ENCODE assay signal across 13 mouse cellular contexts in genomic region chr16:85721968-85722367, GRCm38 (mm10).
DNase-seq lines count a peak whose midpoint lies in the region; TF ChIP-seq lines count a peak whose summit lies in the region.
"Had no signal": no experiment of that assay in that cellular context is flagged by ENCODE, and none has a peak within 500 bp of the region (broad histone marks: within the 10 kb centered on the region; RNA-seq: fewer than 3 reads in every experiment).

No protein-coding gene starts in this region.

- peak; percentile 8 for DNase-seq in embryo, embryonic 11 days
- DNase-seq in embryo, embryonic 9.5 days (ENCODE audit: extremely low spot score): no peak
- DNase-seq in kidney, adult 2 months: no peak
- no peak for DNase-seq in kidney, adult 18-20 months
- peak; percentile 3 for DNase-seq in urinary bladder, postnatal 14 days (ENCODE audit: low spot score)
- DNase-seq in urinary bladder, postnatal 36 days (ENCODE audit: low spot score in 2 of 2): no peak
- DNase-seq in thymus, postnatal 4 days: no peak
- DNase-seq in testis, postnatal 14 days (ENCODE audit: low spot score): no peak
- DNase-seq: cerebellum, adult 8-10 months; kidney, adult 11 months; layer of hippocampus, adult 9-11 months had no signal

- no peaks in the 10 kb centered on the region for H3K27me3 ChIP-seq in kidney, adult 2 months (replicated peaks; ENCODE audit: control insufficient read depth, insufficient read depth, low read length)
- H3K27me3 ChIP-seq: embryonic facial prominence, embryonic 15.5 days had no signal

- WGBS in kidney, adult 2 months: 70% methylated on average over 2 of the region's 2 CpGs

- no peak overlapping the region for H3K4me3 ChIP-seq in kidney, adult 2 months (ENCODE audit: insufficient read depth, low read depth, low read length)
- H3K4me3 ChIP-seq: embryonic facial prominence, embryonic 15.5 days had no signal

- H3K27ac ChIP-seq in kidney, adult 2 months (ENCODE audit: insufficient read depth, low read depth, low read length): no peak overlapping the region
- H3K27ac ChIP-seq: embryonic facial prominence, embryonic 15.5 days; macrophage had no signal

- no peaks in the 10 kb centered on the region for H3K4me1 ChIP-seq in kidney, adult 2 months (ENCODE audit: control insufficient read depth, insufficient read depth, low read length)
- H3K4me1 ChIP-seq: embryonic facial prominence, embryonic 15.5 days had no signal

- no peaks in the 10 kb centered on the region for H3K36me3 ChIP-seq in kidney, adult 2 months (ENCODE audit: control insufficient read depth, insufficient read depth, low read length)
- H3K36me3 ChIP-seq: embryonic facial prominence, embryonic 15.5 days had no signal

- TF ChIP-seq CTCF in kidney, adult 2 months (conservative IDR thresholded peaks at IDR 0.05; ENCODE audit: insufficient read depth, insufficient read length, low read depth, low read length): peak; percentile 27; the same call in 1 of the 2 replicates

- TF ChIP-seq POLR2A in kidney, adult 2 months (IDR thresholded peaks at IDR 0.05; ENCODE audit: low read depth, low read length): no peak

Comparison
In these comparisons a context has a peak if more than half of its experiments do, and no peak if none do; other contexts are left out.
1. DNase-seq: peak in embryo, embryonic 11 days (single experiment) and urinary bladder, postnatal 14 days (single experiment); none in embryo, embryonic 9.5 days (single experiment), kidney, adult 2 months (single experiment), kidney, adult 18-20 months (single experiment), urinary bladder, postnatal 36 days (0 of 2), thymus, postnatal 4 days (single experiment) and testis, postnatal 14 days (single experiment).